Mouse (Mus musculus) forebrain, embryonic 13.5 days (tissue): ENCODE data around the gene Capn1. TPM values are rescaled to one million over a fixed set of nuclear protein-coding genes. Genes with fewer than 3 reads are reported as not detected.

Source experiments
- ATAC-seq: fragments of 200-750 bp; cut with Nextera tagmentation; 2 replicates; pipeline ENCODE4 v1.8.0; 2017
- H3K27ac ChIP-seq: fragments of 300-500 bp; sonication (generic); 2 replicates; pipeline ENCODE4 v1.5.1; 2015; ENCODE audit warnings: inconsistent platforms, mild to moderate bottlenecking, moderate library complexity
- H3K27me3 ChIP-seq: fragments of 300-500 bp; sonication (generic); 2 replicates; pipeline ENCODE4 v1.6.1; 2015; ENCODE audit warnings: mild to moderate bottlenecking, inconsistent platforms
- H3K36me3 ChIP-seq: fragments of 300-500 bp; sonication (generic); 2 replicates; pipeline ENCODE4 v1.6.1; 2015; ENCODE audit warnings: mild to moderate bottlenecking, inconsistent platforms; ENCODE audit not compliant: poor library complexity, severe bottlenecking
- H3K4me1 ChIP-seq: fragments of 300-500 bp; sonication (generic); 2 replicates; pipeline ENCODE4 v1.6.1; 2015; ENCODE audit warnings: inconsistent platforms
- H3K4me2 ChIP-seq: fragments of 300-500 bp; sonication (generic); 2 replicates; pipeline ENCODE4 v1.6.1; 2015; ENCODE audit warnings: inconsistent platforms, mild to moderate bottlenecking, moderate library complexity
- H3K4me3 ChIP-seq: fragments of 300-500 bp; sonication (generic); 2 replicates; pipeline ENCODE4 v1.5.1; 2015; ENCODE audit warnings: mild to moderate bottlenecking, inconsistent platforms
- H3K9ac ChIP-seq: fragments of 300-500 bp; sonication (generic); 2 replicates; pipeline ENCODE4 v1.6.1; 2015; ENCODE audit warnings: mild to moderate bottlenecking, inconsistent platforms
- H3K9me3 ChIP-seq: fragments of 300-500 bp; sonication (generic); replicated peaks from 2 replicates; pipeline ENCODE4 v1.6.1; 2016; ENCODE audit warnings: inconsistent platforms
- WGBS: fragments of 180-500 bp; shearing (Covaris S2); methylation state at CpG from one replicate; pipeline ENCODE4 v1.1.7; 2015; 5-methylcytosine and 5-hydroxymethylcytosine counted together
- polyA plus RNA-seq: library from polyadenylated mRNA; unstranded; fragments of >200 nt; fragmentation: Nextera tagmentation; extraction: Ambion mirVana; gene quantifications from 2 replicates; pipeline ENCODE4 v1.2.1, GENCODE M21; 2015

Gene Capn1
- polyA plus RNA-seq, 1 experiment from 2014 or later = 1.0 TPM

GRCm38 (mm10) chr19:6005541-6005940 is 10.2 kb downstream of the Capn1 start:
- H3K4me1 ChIP-seq = no peaks in the 10 kb centered on the region
- no peak overlapping the region for H3K4me3 ChIP-seq
- no peaks in the 10 kb centered on the region for H3K27me3 ChIP-seq
- H3K27ac ChIP-seq = no peak overlapping the region
- no peak for ATAC-seq
- WGBS = 64% methylated on average over 11 of the region's 11 CpGs
- no peaks in the 10 kb centered on the region for H3K9me3 ChIP-seq
- no peak overlapping the region for H3K4me2 ChIP-seq
- H3K9ac ChIP-seq = no peak overlapping the region
- no peaks in the 10 kb centered on the region for H3K36me3 ChIP-seq

GRCm38 (mm10) chr19:5999969-6000368 is 15.7 kb downstream of the Capn1 start:
- Histone ChIP-seq H3K4me1 (no peaks in the 10 kb centered on the region), H3K36me3 (no peaks in the 10 kb centered on the region), H3K4me2 (no peak overlapping the region), H3K27ac (no peak overlapping the region), H3K9me3 (no peaks in the 10 kb centered on the region), H3K9ac (no peak overlapping the region), H3K4me3 (no peak overlapping the region), H3K27me3 (no peaks in the 10 kb centered on the region)
- WGBS = 73% methylated on average over 5 of the region's 5 CpGs
- no peak for ATAC-seq

- H3K36me3 ChIP-seq = no peaks in the 10 kb centered on the region
- H3K27me3 ChIP-seq = no peaks in the 10 kb centered on the region
- no peak overlapping the region for H3K27ac ChIP-seq
- no peak for ATAC-seq
- H3K4me3 ChIP-seq = no peak overlapping the region
- H3K4me1 ChIP-seq = no peaks in the 10 kb centered on the region
- no peak overlapping the region for H3K4me2 ChIP-seq
- no peaks in the 10 kb centered on the region for H3K9me3 ChIP-seq
- no peak overlapping the region for H3K9ac ChIP-seq
- WGBS = 85% methylated on average over 3 of the region's 3 CpGs
Observed at GRCm38 (mm10) chr19:5998180-5998579, 17.5 kb downstream of the Capn1 start.

- peaks cover under 1% of the 10 kb centered on the region; the same call in 1 of the 2 replicates for H3K4me1 ChIP-seq
- H3K4me2 ChIP-seq = no peak overlapping the region
- no peak overlapping the region for H3K9ac ChIP-seq
- no peaks in the 10 kb centered on the region for H3K36me3 ChIP-seq
- H3K27ac ChIP-seq = no peak overlapping the region
- 85% methylated on average over 14 of the region's 14 CpGs for WGBS
- H3K9me3 ChIP-seq = no peaks in the 10 kb centered on the region
- ATAC-seq = no peak
- no peak overlapping the region for H3K4me3 ChIP-seq
- no peaks in the 10 kb centered on the region for H3K27me3 ChIP-seq
Observed at GRCm38 (mm10) chr19:5994711-5995110, 21.0 kb downstream of the Capn1 start.

GRCm38 (mm10) chr19:5992012-5992411 is 23.7 kb downstream of the Capn1 start:
- Histone ChIP-seq H3K36me3 (no peaks in the 10 kb centered on the region), H3K4me2 (no peak overlapping the region), H3K4me1 (peaks cover 13% of the 10 kb centered on the region), H3K27me3 (no peaks in the 10 kb centered on the region), H3K9ac (no peak overlapping the region), H3K27ac (no peak overlapping the region), H3K9me3 (no peaks in the 10 kb centered on the region), H3K4me3 (no peak overlapping the region)
- ATAC-seq = no peak
- 85% methylated on average over 7 of the region's 7 CpGs for WGBS

GRCm38 (mm10) chr19:5991467-5991866 is 24.2 kb downstream of the Capn1 start:
- Histone ChIP-seq H3K4me3 (no peak overlapping the region), H3K27me3 (no peaks in the 10 kb centered on the region), H3K9me3 (no peaks in the 10 kb centered on the region), H3K4me1 (peaks cover 13% of the 10 kb centered on the region), H3K27ac (no peak overlapping the region), H3K36me3 (no peaks in the 10 kb centered on the region), H3K9ac (no peak overlapping the region), H3K4me2 (no peak overlapping the region)
- no peak for ATAC-seq
- 88% methylated on average over 7 of the region's 7 CpGs for WGBS

GRCm38 (mm10) chr19:5990921-5991320 is 24.8 kb downstream of the Capn1 start:
- no peaks in the 10 kb centered on the region for H3K27me3 ChIP-seq
- peaks cover 13% of the 10 kb centered on the region for H3K4me1 ChIP-seq
- WGBS = 16% methylated on average over 1 of the region's 1 CpGs
- no peak overlapping the region for H3K4me3 ChIP-seq
- H3K36me3 ChIP-seq = no peaks in the 10 kb centered on the region
- no peak overlapping the region for H3K4me2 ChIP-seq
- no peak for ATAC-seq
- no peak overlapping the region for H3K27ac ChIP-seq
- no peak overlapping the region for H3K9ac ChIP-seq
- H3K9me3 ChIP-seq = no peaks in the 10 kb centered on the region

GRCm38 (mm10) chr19:5990033-5990432 is 25.7 kb downstream of the Capn1 start:
- H3K4me1 ChIP-seq = peaks cover 13% of the 10 kb centered on the region
- H3K27ac ChIP-seq = no peak overlapping the region
- no peaks in the 10 kb centered on the region for H3K36me3 ChIP-seq
- 93% methylated on average over 12 of the region's 12 CpGs for WGBS
- no peaks in the 10 kb centered on the region for H3K9me3 ChIP-seq
- ATAC-seq = no peak
- no peak overlapping the region for H3K9ac ChIP-seq
- H3K4me2 ChIP-seq = no peak overlapping the region
- H3K27me3 ChIP-seq = no peaks in the 10 kb centered on the region
- H3K4me3 ChIP-seq = no peak overlapping the region

GRCm38 (mm10) chr19:5989585-5989984 is 26.1 kb downstream of the Capn1 start:
- no peak for ATAC-seq

GRCm38 (mm10) chr19:5988815-5989452 is 26.8 kb downstream of the Capn1 start:
- H3K4me1 ChIP-seq = peaks cover 13% of the 10 kb centered on the region
- H3K9me3 ChIP-seq = no peaks in the 10 kb centered on the region
- peak overlapping the region; percentile 47 for H3K4me2 ChIP-seq
- H3K36me3 ChIP-seq = no peaks in the 10 kb centered on the region
- WGBS = 11% methylated on average over 13 of the region's 13 CpGs
- no peak overlapping the region for H3K4me3 ChIP-seq
- peak overlapping the region; percentile 58 for H3K9ac ChIP-seq
- ATAC-seq = peak; percentile 80
- peak overlapping the region; percentile 25; the same call in 1 of the 2 replicates for H3K27ac ChIP-seq
- no peaks in the 10 kb centered on the region for H3K27me3 ChIP-seq

More at GRCm38 (mm10) chr19:5989585-5989984, 26.1 kb downstream of the Capn1 start:
- no peak overlapping the region for H3K9ac ChIP-seq
- no peaks in the 10 kb centered on the region for H3K9me3 ChIP-seq
- no peaks in the 10 kb centered on the region for H3K27me3 ChIP-seq
- no peak overlapping the region; the same call in 1 of the 2 replicates for H3K4me2 ChIP-seq
- WGBS = 74% methylated on average over 6 of the region's 6 CpGs
- H3K4me3 ChIP-seq = no peak overlapping the region
- no peaks in the 10 kb centered on the region for H3K36me3 ChIP-seq
- H3K4me1 ChIP-seq = peaks cover 13% of the 10 kb centered on the region
- H3K27ac ChIP-seq = no peak overlapping the region

- Histone ChIP-seq H3K9ac (peak overlapping the region; percentile 58; the same call in 1 of the 2 replicates), H3K4me3 (no peak overlapping the region)
Observed at GRCm38 (mm10) chr19:5988027-5988814, 27.5 kb downstream of the Capn1 start.

GRCm38 (mm10) chr19:5986043-5986442 is 29.7 kb downstream of the Capn1 start, which contains the start of gene Slc22a20:
Gene Slc22a20 (minus strand): TSS chr19:5986143.
- Histone ChIP-seq H3K36me3 (no peaks in the 10 kb centered on the region), H3K27me3 (no peaks in the 10 kb centered on the region), H3K4me1 (peaks cover 13% of the 10 kb centered on the region), H3K27ac (no peak within 1 kb of the TSS), H3K4me3 (no peak within 1 kb of the TSS), H3K9me3 (no peaks in the 10 kb centered on the region), H3K9ac (no peak within 1 kb of the TSS), H3K4me2 (no peak within 1 kb of the TSS)
- 54% methylated on average over 4 of the region's 4 CpGs for WGBS
- ATAC-seq = no peak

More at GRCm38 (mm10) chr19:5988027-5988814, 27.5 kb downstream of the Capn1 start:
- H3K4me2 ChIP-seq = no peak overlapping the region; the same call in 1 of the 2 replicates
- H3K36me3 ChIP-seq = no peaks in the 10 kb centered on the region
- no peak for ATAC-seq
- no peaks in the 10 kb centered on the region for H3K9me3 ChIP-seq
- 0 out of 2 replicates have a peak overlapping the region, but pooled peaks have one; percentile 25 for H3K27ac ChIP-seq
- peaks cover 13% of the 10 kb centered on the region for H3K4me1 ChIP-seq
- 77% methylated on average over 5 of the region's 5 CpGs for WGBS
- H3K27me3 ChIP-seq = no peaks in the 10 kb centered on the region
